Mouse (Mus musculus): Measurements from ENCODE around the gene Ttll5. TPM values are rescaled to one million over a fixed set of nuclear protein-coding genes. Genes with fewer than 3 reads are reported as not detected.

Gene Ttll5
- polyA plus RNA-seq, 1 experiment from 2014 or later = 16.7 TPM

DNA sequence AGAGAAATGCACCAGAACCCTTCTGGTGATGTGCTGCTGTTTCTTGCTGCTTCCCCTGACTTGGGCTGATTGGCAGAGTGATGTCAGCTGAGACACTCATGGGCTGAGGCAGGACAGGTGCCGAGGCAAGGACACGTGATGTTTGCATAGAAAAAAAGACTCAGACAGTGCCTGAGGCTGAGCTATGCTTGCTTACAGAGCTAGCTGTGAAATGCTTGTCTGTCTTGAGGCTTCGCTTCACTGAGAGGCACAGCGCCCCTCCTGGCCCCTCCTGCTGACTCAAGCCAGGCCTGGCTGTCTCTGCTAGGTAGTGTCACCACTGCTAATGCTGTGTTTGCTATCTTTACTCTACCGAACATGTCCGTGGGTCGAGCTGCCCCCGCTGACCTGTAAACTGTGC, 26.2 kb downstream of the Ttll5 start:
- no peak overlapping the region for H3K9ac ChIP-seq (replicated peaks)
- no peak overlapping the region for H3K27ac ChIP-seq (replicated peaks)
- H3K4me2 ChIP-seq (replicated peaks) = no peak overlapping the region
- H3K4me3 ChIP-seq = no peak overlapping the region
- H3K27me3 ChIP-seq = no peaks in the 10 kb centered on the region
- 88% methylated on average over 8 of the region's 8 CpGs for WGBS
- 0 out of 2 replicates have a peak, but pooled peaks cover 10% of the 10 kb centered on the region for H3K36me3 ChIP-seq
- ATAC-seq (ENCODE audit: low FRiP score, low read depth) = no peak
- no peaks in the 10 kb centered on the region for H3K9me3 ChIP-seq
- H3K4me1 ChIP-seq = no peaks in the 10 kb centered on the region

DNA sequence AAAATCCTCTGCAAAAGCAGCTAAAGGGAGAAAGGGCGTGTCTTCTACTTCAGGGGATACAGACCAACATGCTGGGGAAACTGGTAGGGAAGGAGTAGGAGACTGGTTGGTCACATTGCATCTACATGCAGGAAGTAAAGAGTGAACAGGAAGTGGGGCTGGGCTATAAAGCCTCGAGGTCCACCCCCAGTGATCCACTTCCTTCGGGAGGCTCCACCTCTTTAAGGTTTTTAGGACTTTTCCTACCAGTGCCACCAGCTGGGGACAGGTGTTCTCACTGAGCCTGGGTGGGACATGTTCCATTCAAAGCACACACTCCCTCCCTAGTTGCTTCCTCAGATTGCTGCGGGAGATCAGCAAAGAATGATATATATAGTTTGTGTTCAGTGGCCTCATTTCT, 29.4 kb downstream of the Ttll5 start:
- H3K36me3 ChIP-seq = 0 out of 2 replicates have a peak, but pooled peaks cover 15% of the 10 kb centered on the region

DNA sequence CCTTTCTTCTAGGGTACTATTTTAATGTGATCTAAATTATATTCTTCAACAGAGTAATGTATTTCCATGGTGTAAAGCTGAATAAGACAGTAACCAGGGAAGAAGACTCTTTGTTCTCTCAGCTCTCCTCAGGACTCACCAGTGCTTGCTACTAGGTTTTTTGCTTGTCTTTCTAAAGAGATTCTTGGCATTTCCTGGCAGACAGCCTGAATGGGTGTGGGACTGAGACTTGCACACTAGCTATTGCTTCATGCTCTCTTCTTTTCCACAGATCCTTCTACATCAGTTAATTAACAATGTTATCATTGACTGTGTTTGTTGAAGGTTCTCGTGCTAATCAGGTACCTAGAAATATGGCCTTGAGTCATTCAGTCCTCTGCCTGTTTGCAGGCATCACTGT, 29.8 kb downstream of the Ttll5 start:
- WGBS = 88% methylated on average over 1 of the region's 1 CpGs

More for the DNA sequence above, 29.4 kb downstream of the Ttll5 start:
- no peaks in the 10 kb centered on the region for H3K4me1 ChIP-seq
- H3K9ac ChIP-seq (replicated peaks) = no peak overlapping the region
- no peak overlapping the region for H3K4me3 ChIP-seq
- H3K27me3 ChIP-seq = no peaks in the 10 kb centered on the region
- no peak overlapping the region for H3K4me2 ChIP-seq (replicated peaks)
- no peaks in the 10 kb centered on the region for H3K9me3 ChIP-seq
- ATAC-seq (ENCODE audit: low FRiP score, low read depth) = no peak
- no peak overlapping the region for H3K27ac ChIP-seq (replicated peaks)
- 88% methylated on average over 4 of the region's 4 CpGs for WGBS

DNA sequence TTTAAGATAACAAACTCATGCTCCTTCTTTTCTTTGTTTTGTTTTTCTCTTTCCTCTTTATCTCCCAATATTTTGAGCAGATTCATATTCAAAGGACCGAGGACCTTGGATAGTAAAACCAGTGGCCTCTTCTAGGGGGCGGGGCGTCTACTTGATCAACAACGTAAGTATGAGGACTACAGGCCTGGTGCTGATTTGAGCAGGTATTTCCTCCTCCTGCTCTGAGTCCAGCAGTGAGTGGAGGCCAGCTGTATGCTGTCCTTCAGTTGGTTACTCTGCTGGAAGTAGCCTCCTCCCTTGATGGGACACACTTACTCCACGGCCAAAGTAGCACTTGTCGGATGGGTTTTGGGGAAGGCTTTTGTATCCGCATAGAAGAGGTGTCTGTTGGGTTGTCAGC, 32.8 kb downstream of the Ttll5 start:
- H3K9me3 ChIP-seq = no peaks in the 10 kb centered on the region
- ATAC-seq (ENCODE audit: low FRiP score, low read depth) = no peak
- no peak overlapping the region for H3K9ac ChIP-seq (replicated peaks)
- H3K27ac ChIP-seq (replicated peaks) = no peak overlapping the region
- no peaks in the 10 kb centered on the region for H3K27me3 ChIP-seq
- no peak overlapping the region for H3K4me2 ChIP-seq (replicated peaks)
- no peaks in the 10 kb centered on the region for H3K4me1 ChIP-seq
- H3K36me3 ChIP-seq = 0 out of 2 replicates have a peak, but pooled peaks cover 11% of the 10 kb centered on the region
- no peak overlapping the region for H3K4me3 ChIP-seq
- WGBS = 95% methylated on average over 7 of the region's 7 CpGs

More for the DNA sequence above, 29.8 kb downstream of the Ttll5 start:
- Histone ChIP-seq H3K27ac (replicated peaks) (no peak overlapping the region), H3K9me3 (no peaks in the 10 kb centered on the region), H3K27me3 (no peaks in the 10 kb centered on the region), H3K9ac (replicated peaks) (no peak overlapping the region), H3K36me3 (0 out of 2 replicates have a peak, but pooled peaks cover 15% of the 10 kb centered on the region), H3K4me1 (no peaks in the 10 kb centered on the region), H3K4me2 (replicated peaks) (no peak overlapping the region), H3K4me3 (no peak overlapping the region)
- ATAC-seq (ENCODE audit: low FRiP score, low read depth) = no peak

DNA sequence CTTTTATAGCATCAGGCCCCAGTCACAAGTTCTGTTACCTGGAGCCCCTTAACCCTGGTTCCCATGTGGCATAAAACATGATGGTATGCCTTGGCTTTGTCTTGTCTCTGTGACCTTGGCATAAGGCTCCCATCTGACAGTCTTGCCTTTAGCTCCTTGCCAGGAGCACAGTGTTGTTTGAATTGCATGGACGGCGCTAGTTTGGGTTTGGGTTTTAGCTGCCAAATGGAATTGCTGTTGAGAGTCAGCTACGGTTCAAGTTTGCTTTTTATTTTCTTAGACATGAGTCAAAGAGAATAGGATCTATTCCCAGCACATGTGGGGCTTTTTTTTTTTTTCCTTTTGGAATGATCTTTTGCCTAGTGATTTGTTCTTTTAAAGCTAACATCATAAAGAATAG, 34.7 kb downstream of the Ttll5 start:
- no peaks in the 10 kb centered on the region for H3K27me3 ChIP-seq

DNA sequence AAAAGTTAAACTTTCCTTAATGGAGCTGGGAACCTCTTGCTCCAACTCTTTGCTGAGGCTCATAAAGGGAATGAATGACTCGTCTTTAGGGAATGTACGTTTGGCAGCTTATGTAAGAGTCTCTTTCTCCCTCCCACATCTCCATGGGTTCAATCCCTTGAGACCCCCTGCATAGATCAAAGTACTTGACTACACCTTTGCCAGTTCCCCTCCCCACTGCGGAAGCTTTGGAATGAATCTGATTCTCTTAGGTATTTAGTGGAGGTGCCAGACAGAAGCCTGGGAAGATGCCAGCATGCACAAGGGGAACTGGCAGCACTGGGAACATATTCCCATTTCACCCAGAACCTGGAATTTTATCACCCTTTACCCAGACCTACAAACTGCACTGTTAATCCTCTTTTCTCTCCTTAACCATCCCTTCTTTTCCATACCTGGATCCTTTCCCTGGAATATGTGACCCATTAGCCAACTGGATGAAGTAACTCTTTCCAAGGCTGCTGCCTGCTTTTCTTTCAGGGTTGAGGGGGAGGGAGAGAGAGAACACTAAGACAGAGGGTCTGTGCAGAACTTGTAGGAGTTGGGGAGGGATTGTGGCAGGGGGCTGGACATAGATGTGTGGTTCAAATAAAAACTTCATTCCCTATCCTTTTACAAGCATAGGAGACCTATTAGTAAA, 35.2 kb downstream of the Ttll5 start:
- no peaks in the 10 kb centered on the region for H3K27me3 ChIP-seq
- no peak overlapping the region for H3K4me2 ChIP-seq (replicated peaks)
- H3K4me3 ChIP-seq = no peak overlapping the region
- no peaks in the 10 kb centered on the region for H3K9me3 ChIP-seq
- H3K36me3 ChIP-seq = peaks cover 12% of the 10 kb centered on the region; the same call in 1 of the 2 replicates
- no peak for ATAC-seq (ENCODE audit: low FRiP score, low read depth)
- no peak overlapping the region for H3K9ac ChIP-seq (replicated peaks)
- no peaks in the 10 kb centered on the region for H3K4me1 ChIP-seq
- WGBS = 59% methylated on average over 3 of the region's 3 CpGs
- no peak overlapping the region for H3K27ac ChIP-seq (replicated peaks)

More for the DNA sequence above, 34.7 kb downstream of the Ttll5 start:
- Histone ChIP-seq H3K9ac (replicated peaks) (no peak overlapping the region), H3K9me3 (no peaks in the 10 kb centered on the region), H3K36me3 (peaks cover 8% of the 10 kb centered on the region; the same call in 1 of the 2 replicates), H3K4me1 (no peaks in the 10 kb centered on the region), H3K27ac (replicated peaks) (no peak overlapping the region), H3K4me2 (replicated peaks) (no peak overlapping the region), H3K4me3 (no peak overlapping the region)
- WGBS = 76% methylated on average over 3 of the region's 3 CpGs
- ATAC-seq (ENCODE audit: low FRiP score, low read depth) = no peak

DNA sequence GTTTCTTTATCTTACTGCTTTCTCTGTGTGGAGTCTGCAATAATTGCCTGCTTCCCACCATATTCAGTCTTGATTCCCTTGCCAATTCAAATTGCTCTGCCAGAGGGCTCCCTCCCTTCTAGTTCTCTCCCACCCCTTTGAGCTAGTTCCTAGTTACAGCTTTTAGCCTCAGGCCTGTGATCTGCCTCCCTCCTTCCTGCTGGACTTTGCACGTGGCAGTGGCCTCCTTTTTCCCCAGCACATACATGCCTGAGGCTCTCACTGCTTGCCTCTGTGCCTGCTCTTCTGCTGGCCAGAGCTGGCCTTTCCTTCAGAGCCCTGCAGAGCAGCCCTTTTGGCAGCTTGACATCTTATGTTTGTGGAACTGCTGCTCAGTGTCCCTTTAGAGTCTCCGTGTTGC, 38.1 kb downstream of the Ttll5 start:
- Histone ChIP-seq H3K27me3 (no peaks in the 10 kb centered on the region), H3K27ac (replicated peaks) (0 out of 2 replicates have a peak overlapping the region, but pooled peaks have one; percentile 35), H3K9me3 (no peaks in the 10 kb centered on the region), H3K36me3 (peaks cover 5% of the 10 kb centered on the region; the same call in 1 of the 2 replicates), H3K9ac (replicated peaks) (no peak overlapping the region), H3K4me1 (no peaks in the 10 kb centered on the region), H3K4me3 (no peak overlapping the region), H3K4me2 (replicated peaks) (no peak overlapping the region)
- no peak for ATAC-seq (ENCODE audit: low FRiP score, low read depth)
- WGBS = 65% methylated on average over 2 of the region's 2 CpGs

DNA sequence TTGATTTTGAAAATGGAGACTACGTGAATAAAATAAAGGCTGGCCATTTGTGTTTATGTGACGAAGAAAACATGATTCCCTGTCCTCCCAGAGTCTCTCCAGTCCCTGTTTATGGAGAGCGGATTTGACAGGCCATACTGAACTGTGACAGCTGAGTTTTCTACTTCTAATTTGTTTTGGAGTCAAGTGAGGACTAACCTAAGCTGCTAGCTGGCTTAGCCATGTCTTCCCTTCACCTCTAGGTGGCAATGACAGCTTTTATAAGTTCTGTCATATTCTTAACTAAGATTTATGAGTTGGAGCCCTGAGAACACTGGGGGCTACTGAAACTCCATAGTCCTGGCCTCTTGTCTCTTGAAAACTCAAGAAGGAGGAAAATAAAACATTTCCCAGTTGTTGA, 41.1 kb downstream of the Ttll5 start:
- H3K4me3 ChIP-seq = no peak overlapping the region
- H3K9me3 ChIP-seq = no peaks in the 10 kb centered on the region
- WGBS = 83% methylated on average over 3 of the region's 3 CpGs
- H3K36me3 ChIP-seq = peaks cover 3% of the 10 kb centered on the region; the same call in 1 of the 2 replicates
- 0 out of 2 replicates have a peak, but pooled peaks cover 8% of the 10 kb centered on the region for H3K4me1 ChIP-seq
- ATAC-seq (ENCODE audit: low FRiP score, low read depth) = no peak
- H3K27me3 ChIP-seq = no peaks in the 10 kb centered on the region
- H3K27ac ChIP-seq (replicated peaks) = no peak overlapping the region
- no peak overlapping the region for H3K9ac ChIP-seq (replicated peaks)
- no peak overlapping the region for H3K4me2 ChIP-seq (replicated peaks)

DNA sequence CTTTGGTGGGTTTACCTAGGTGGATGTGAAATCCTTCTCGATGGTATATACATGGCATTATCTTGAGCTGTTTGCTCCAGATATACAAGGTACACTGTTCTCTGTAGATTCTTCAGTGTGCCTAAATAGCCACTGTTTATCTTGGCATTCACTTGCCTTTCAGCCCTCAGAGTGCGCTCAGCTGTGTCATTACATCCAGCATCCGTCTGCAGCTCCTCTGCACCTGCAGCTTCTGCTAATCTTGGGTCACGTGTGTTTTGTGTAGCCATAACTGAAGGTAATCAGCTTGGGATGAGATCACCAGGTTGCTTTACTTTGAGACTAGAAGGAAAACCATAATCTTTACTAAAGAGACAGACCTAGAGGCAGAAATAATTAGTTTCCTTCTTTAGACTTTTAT, 42.2 kb downstream of the Ttll5 start:
- Histone ChIP-seq H3K27ac (replicated peaks) (no peak overlapping the region), H3K4me3 (no peak overlapping the region), H3K4me1 (0 out of 2 replicates have a peak, but pooled peaks cover 8% of the 10 kb centered on the region), H3K4me2 (replicated peaks) (no peak overlapping the region), H3K27me3 (no peaks in the 10 kb centered on the region), H3K9ac (replicated peaks) (no peak overlapping the region), H3K9me3 (no peaks in the 10 kb centered on the region), H3K36me3 (peaks cover 3% of the 10 kb centered on the region; the same call in 1 of the 2 replicates)
- no peak for ATAC-seq (ENCODE audit: low FRiP score, low read depth)
- 69% methylated on average over 4 of the region's 4 CpGs for WGBS

DNA sequence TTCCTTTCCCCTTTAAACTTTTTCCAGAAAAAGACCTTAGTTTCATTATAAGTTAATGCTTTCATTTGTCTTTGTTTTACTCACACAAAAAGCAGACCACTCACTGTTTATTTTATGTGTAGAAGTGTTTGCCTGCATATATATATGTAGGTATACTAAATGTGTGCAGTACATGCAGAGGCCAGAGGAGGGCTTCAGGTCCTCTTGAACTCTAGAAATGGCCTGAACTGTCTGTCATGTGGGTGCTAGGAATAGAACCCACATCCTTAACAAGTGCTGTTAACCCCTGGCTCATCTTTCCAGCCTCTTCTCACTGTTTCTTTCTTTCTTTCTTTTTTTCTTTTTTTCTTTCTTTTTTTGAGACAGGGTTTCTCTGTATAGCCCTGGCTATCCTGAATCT, 42.7 kb downstream of the Ttll5 start:
- Histone ChIP-seq H3K9me3 (no peaks in the 10 kb centered on the region), H3K27ac (replicated peaks) (no peak overlapping the region), H3K4me2 (replicated peaks) (no peak overlapping the region), H3K36me3 (peaks cover 3% of the 10 kb centered on the region; the same call in 1 of the 2 replicates), H3K9ac (replicated peaks) (no peak overlapping the region), H3K4me3 (no peak overlapping the region), H3K27me3 (no peaks in the 10 kb centered on the region), H3K4me1 (0 out of 2 replicates have a peak, but pooled peaks cover 8% of the 10 kb centered on the region)
- ATAC-seq (ENCODE audit: low FRiP score, low read depth) = no peak

DNA sequence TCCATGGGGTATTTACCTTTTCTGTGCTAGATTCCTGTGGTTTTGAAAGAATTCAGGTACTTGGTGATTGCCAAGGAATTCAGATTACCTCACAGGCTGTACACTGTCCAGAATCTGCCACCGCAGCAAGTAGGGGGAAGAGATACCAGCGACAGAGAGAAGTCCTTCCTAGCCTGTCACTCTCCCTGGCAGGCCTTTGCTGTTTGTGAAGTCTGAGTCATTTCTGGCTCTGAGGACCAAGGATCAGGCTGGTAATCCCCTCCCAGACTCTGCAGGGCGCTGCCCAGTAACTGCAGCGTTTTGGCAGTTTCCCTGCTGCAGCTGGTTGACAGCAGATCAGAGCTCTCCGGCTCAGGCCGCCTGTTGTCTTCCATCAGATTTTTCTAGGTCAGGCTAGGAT, 45.0 kb downstream of the Ttll5 start:
- Histone ChIP-seq H3K27ac (replicated peaks) (no peak overlapping the region; the same call in 1 of the 2 replicates), H3K9ac (replicated peaks) (no peak overlapping the region), H3K27me3 (no peaks in the 10 kb centered on the region), H3K36me3 (0 out of 2 replicates have a peak, but pooled peaks cover 4% of the 10 kb centered on the region), H3K9me3 (no peaks in the 10 kb centered on the region), H3K4me3 (no peak overlapping the region), H3K4me1 (0 out of 2 replicates have a peak, but pooled peaks cover 8% of the 10 kb centered on the region), H3K4me2 (replicated peaks) (no peak overlapping the region)
- ATAC-seq (ENCODE audit: low FRiP score, low read depth) = no peak
- WGBS = 14% methylated on average over 6 of the region's 6 CpGs

DNA sequence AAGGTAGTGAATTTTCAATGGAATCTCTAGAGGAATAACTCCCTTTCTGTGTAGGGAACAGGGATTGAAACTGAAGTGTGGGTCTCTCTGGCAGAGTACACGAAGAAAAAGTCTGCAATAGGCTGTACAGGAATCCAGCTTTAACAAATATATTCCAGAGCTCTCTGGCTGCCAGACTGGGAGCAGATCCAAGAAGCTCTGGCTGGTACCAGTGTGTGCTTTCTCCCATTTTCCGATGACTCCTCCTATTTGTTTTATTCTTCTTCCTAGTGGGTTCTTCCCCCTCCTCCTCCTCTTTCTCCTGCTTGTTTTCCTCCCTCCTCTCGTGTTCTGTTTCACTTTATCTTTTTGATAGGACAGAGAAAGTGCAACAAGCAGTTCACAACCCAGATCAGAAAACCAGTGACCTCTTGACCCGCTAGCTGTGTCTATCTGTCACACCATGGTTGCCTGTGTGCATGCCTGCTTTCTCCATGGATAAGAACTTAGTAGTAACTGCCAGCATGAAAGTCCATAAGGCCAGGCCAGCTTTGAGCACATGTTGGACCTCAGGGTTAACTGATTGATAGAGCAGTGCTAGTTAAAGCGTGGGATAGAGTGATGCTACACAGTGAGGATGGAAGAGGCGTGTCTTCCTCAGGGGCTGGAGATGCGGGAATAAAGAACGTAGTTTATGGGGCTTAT, 55.3 kb downstream of the Ttll5 start:
- Histone ChIP-seq H3K36me3 (peaks cover 23% of the 10 kb centered on the region), H3K27ac (replicated peaks) (no peak overlapping the region), H3K4me2 (replicated peaks) (no peak overlapping the region), H3K4me3 (no peak overlapping the region), H3K4me1 (no peaks in the 10 kb centered on the region), H3K9ac (replicated peaks) (no peak overlapping the region), H3K27me3 (no peaks in the 10 kb centered on the region), H3K9me3 (no peaks in the 10 kb centered on the region)
- ATAC-seq (ENCODE audit: low FRiP score, low read depth) = no peak
- WGBS = 83% methylated on average over 8 of the region's 8 CpGs
